Mouse (Mus musculus): ENCODE data around the gene Topaz1.

Topaz1 gene

DNA sequence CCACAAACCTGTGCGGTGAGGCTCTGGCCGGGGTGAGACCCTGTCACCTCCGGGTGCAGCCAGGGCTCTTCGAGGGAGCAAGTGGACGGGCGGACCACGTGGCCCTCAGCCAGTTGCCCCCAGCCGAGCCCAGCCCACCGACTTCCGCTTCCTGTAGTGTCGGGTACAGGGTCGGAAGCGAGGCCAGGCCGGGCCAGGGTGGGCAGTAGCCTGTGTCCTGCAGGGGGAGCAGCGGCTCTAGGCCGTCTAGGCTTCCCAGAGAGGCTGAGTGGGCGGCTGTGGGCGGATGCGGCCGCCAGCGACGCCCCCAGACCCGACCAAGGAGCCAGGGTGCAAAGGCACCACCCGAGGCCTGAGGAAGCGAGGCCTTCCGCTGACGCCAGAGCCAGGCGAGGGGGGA is at the start of gene Topaz1:
Gene Topaz1, plus strand, starts transcription at position 287 of the 400 bp plus-strand sequence.
- no peak for DNase-seq (ENCODE audit: low read depth)

DNA sequence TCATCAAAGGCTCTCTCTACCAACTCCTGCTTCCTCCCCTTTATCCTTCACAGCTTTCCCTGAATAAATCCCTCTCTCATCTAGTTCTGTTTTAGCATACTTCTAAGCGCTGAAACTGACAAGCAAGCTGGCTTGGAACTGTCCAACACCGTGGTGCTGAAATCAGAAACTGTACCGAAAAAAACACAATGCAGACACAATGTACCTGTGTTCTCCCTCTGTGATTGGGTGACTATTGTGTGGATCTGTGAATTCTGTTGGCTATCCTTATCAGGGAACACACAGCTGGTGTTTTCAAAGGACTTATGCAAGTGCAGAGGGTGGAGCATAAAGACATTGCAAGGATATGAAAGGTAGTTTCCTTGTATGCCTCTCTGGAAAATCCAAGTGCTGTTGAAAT is 45.3 kb upstream of the Topaz1 start:
- peak; percentile 26 for DNase-seq (ENCODE audit: low read depth)

DNA sequence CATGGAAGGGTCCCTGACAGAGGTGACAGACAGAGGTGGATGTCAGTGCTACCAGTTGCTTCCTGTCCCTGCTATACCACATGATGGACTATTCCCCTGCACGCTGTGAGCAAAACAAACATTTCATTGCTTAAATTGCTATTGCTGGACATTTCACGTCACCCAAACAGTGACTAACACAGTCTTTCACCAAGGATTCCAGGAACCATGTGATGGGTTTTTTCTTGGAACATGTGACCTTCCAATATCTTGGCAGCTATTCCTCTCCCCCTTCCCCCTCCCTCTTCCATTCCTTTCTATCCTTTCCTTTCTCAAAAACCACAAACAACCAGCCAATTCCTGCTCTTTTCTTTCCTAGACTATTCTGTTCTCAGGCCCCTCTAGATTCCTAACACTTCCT is 33.3 kb upstream of the Topaz1 start:
- DNase-seq (ENCODE audit: low read depth) = no peak

DNA sequence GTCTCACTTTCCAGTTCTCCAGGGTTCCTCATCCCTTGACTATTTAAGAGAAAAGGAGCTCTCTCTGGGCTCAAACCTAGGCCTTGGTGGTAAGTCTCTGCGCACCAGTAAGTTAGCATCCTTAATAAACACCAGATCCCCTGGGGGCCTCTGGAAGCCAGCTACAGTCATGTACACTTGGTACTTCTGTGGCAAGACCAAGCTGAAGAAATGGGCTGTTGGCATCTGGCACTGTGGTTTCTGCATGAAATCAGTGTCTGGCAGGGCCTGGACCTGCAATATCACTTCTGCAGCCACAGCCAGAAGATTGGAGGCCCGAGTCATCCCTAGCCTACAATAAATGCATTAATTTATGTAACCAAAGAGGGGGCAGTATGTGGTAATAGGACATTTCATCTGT is 32.1 kb upstream of the Topaz1 start:
- no peak for DNase-seq (ENCODE audit: low read depth)

DNA sequence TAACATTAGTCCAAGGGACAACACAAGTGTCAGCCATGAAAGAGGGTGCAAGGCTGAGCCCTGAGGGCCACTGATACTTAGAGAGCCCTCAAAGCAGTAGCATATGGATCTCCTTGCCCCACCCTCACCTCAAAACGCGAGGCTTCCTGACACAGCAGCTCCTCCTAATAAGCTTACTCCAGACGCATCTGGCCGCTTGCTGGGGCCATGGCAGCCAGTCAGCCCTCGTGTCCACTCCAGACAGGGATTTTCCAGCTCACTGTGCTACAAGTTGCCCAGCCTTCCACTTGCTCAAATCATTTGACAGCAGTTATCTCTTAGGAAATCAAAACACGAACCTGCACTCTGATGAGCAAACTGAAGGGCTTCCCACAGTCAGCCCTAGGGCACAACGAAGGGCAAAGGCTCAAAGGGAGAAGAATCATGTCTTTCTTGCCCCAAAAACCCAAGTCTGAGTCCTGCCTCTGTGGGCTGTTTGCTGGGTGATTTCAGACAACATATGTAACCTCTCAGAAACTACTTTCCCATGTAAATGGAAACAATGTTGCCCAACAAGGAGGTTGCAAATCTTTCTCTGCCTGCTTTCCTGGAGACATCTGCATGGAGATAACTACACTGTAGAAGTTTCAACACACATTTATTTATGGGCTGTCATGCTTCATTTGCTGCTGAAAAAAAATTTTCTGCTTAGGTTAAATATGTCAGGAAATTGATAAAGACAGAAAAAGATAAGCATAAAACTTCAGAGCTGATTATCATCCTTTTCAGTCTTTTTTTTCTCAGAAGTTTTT is 30.8 kb upstream of the Topaz1 start:
- DNase-seq (ENCODE audit: low read depth) = no peak

DNA sequence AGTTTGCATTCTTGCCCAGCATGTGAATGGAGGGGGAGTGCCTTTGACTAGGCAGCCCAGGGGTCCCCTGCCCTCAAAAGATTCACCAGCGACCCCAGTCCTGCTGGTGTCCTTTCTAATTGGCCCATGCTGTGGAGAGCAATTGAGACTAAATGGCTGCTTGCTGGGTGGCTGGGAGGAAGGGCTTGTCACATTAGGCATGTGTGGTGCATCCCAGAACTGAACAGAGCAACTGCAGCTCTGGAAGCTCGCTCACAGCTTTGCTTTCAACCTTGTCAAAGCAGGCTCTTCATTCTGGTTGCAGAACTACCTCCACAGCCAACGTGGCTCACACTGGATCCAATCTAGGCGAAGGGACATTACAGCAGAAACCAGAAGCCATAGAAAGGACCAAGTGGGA is 24.9 kb upstream of the Topaz1 start:
- DNase-seq (ENCODE audit: low read depth) = no peak

DNA sequence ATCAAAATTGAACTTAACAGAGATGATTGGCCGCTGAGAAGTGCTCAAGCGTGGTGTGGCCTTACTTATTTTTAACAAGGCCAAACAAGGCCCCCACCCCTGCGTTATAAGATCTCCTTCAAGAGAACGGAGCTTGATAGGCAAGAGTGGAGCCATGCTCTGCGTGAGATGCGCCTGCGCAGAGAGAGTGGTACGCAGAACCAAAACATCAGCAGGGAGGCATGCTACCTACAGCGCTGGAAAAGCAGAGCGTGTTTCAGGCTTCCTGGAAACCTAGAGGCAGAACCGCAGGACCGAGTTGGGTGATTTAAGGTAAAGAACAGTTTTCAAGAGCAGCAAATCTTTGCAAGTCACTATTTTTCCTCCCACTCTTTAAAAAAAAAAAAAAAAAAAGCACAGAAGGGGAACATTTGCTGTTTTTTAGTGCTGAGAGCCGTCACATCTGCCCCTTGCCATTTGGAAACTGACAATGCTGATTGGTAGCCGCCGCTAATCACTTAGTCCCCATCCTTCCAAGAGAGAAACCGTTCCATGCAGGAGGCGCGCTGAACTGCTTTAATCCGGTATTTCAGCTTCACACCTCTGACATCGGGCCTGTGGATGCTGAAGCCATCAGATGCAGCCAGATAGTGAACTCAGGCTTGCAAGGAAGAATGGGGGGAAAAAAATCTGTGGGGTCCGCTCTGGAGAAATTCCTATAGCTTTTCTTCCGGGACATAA is 21.9 kb upstream of the Topaz1 start:
- no peak for DNase-seq (ENCODE audit: low read depth)

DNA sequence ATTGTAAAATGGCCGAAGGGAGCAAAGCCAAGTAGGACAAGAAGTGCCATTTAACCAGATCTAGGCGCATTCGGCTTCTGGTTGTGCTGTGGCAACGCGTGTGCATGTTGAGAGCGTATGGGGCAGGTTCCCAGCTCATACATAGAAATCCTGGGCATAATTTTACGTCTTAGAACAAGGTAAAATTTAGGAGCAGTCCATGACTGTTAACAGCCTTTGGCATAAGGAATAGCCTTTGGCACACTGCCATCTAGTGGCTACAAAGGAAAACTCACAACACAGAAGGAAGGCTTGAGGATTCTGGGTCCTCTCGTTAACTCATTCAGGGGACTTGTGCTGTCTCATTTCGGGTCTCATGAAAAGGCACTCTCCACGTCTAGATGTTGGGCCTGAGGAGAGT is 17.6 kb upstream of the Topaz1 start:
- peak; percentile 61 for DNase-seq (ENCODE audit: low read depth)

DNA sequence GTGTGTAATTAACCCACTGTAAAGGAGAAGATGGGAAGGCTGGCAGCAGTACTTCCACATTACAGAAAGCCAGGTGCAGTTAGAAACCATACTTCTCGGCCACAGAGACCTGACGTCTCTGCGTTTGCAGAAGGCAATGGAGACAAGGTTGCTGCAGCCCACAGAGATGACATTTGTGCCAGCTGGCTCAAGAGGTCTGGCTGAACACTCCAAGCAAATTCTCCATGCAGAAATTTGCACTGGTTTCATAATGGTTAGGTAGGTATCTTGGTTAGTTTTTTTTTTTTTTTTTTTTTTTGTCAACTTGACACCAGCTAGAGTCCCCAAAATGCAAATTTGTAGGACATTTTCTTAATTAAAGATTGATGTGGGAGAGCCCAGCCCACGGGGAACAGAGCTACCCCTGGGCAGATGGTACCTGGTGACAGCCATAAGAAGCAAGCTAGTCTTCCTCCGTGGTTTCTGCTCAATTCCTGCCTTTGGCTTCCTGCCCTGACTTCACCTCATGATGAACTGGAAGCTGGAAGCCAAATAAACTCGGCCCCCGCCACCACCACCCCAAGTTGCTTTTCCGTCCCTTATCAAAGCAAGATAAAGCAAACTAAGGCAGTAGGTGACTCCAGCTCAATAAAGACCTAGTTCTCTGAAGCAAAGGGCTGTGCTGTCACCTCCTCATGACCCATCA is 14.9 kb upstream of the Topaz1 start:
- no peak for DNase-seq (ENCODE audit: low read depth)

DNA sequence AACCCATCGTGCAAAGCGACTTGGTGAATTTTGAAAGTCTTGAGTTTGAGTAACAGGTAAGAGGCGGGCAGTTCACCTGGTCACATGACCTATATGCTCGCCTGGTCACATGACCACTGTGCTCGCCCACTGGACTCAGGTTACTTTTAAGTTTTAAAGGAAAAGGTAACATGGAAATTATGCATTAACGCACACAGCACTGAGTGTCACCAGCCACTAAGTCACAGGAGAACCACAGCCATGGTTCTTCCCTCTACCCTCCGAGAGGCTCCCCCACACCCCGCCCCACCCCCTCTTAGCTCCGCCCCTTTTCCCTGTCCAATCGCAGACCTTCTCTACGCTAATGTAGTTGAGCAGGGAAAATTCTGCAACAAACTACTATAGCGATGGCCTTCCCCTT is 13.9 kb upstream of the Topaz1 start:
- DNase-seq (ENCODE audit: low read depth) = peak; percentile 7

DNA sequence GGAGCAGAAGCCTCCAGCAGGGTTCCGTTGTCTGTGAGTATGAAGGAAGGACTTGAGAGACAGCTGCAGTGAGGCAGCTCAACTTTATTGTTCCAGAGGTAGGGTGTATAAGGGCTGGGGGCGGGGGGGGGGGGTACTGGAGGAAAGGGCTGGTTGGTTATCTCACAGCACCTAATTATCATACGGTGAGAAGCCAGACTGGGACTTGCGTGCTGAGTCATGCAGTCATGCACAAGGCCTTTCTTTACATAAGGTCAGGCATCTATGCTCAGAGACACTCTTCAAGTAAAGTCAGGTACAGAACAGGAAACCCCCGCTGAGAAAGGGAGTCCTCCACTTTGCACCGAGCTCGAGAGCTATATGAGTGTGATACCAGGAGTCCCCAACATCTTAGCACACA is 12.2 kb upstream of the Topaz1 start:
- DNase-seq (ENCODE audit: low read depth) = no peak

DNA sequence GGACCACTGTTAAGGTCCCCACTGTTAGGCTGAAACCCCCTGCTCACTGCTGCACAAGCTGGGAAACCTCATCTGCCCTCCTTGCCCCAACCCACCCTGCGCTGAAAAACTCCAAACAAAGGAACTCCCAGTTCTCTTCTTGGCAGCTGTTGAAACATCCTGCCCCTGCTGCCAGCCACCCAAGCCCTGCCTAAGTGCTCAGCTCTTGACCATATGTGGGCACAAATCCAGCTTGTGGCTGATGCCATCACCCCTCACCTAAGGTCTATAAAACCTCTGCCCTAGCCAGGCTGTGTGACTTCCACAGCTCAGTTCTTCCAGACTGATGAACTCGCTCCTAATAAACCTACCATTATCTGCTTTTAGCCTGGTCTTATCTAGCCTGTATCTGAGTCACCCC is 11.1 kb upstream of the Topaz1 start:
- DNase-seq (ENCODE audit: low read depth) = no peak

DNA sequence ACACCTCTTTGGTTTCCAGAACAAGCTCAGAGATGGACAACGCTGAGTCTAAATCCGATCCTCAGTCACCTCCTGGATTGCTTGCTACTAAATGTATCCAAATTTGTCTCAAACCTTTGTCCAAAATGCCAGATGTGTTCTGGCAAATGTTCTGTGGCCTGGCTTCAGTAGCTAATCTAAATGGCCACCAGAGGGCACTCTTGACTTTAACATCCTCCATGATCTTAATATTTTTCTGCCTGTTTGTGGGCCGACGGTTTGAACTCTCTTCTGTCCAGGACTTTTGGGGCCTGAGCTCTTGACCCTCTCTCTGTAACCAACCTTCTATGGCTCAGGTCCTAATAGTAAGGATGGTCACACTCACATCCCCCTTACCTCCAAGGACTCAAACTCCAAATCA is 10.4 kb upstream of the Topaz1 start:
- peak; percentile 81 for DNase-seq (ENCODE audit: low read depth)

DNA sequence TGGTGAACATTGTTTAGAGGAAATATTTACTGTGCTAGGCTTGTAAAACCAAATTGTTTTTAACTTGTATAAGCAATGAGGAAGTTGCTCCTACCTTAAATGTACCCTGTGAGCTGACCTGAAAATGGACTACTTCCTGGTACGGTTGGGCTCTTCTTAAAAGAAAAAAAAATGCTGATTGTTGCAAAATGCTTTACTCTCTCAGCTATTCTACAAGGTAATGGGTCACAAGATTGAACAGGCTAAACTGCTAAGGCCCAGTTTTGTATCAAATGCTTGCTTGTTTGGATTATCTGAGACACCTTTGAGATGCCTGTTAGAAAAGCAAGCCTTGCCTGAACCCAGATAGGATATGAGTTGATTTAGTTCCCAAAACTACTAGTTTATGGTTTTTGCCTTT is 1.3 kb upstream of the Topaz1 start:
- no peak for DNase-seq (ENCODE audit: low read depth)

DNA sequence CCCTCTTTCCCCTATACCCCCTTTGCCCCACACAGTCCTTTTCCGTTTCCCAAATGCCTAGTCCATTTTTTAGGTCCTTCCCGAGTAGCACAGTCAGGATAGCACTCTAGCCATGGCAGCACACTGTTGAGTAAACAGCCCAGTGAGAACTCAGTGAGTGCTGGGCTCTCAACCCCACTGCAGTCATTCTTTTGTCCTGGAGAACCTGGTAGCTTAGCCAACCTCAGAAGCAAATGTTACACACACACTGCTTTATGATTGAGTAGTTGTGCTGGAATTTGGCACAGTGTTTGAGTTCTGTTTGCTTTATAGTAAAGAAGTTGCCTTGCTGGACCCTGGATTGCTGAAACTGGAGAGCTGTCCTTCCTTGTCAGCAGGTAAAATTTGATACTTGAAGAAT is 10.5 kb downstream of the Topaz1 start:
- no peak for DNase-seq (ENCODE audit: low read depth)

DNA sequence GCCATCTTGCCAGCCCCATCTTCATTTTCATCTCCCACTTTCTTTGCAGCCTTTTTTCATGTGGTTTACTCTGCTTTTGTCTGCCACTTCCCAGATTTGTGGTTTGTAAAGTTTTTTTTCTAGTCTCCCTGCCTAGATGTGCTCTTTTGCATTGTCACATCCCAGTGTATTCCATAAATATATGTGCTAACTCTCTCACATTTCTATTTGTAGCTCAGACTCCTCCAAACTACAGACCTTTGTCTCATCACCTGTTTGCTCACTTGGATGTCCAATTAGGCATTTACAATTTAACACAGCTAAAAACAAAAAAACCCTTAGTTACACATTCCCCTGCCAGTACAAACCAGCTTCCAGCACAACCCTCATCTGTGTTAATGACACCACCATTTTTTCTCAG is 13.0 kb downstream of the Topaz1 start:
- no peak for DNase-seq (ENCODE audit: low read depth)

DNA sequence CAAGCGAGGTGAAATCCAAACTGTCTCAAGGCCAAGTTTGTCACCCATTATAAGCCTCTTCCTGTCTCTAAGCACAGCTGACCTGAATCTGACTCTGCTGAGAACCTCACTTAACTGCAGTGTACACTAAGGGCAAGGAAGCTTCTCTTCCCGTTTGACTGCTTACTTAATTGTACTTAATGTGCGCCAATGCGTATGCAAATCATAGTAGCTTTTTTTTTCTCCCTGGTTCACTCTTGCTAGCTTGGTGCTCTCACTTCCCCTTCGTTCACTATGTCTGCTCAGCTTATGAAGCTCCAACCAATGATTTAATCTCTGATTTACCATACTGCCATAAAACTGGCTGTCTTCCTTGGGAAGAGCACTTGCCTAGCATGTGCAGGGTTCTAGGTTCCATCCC is 38.1 kb downstream of the Topaz1 start:
- DNase-seq (ENCODE audit: low read depth) = no peak

DNA sequence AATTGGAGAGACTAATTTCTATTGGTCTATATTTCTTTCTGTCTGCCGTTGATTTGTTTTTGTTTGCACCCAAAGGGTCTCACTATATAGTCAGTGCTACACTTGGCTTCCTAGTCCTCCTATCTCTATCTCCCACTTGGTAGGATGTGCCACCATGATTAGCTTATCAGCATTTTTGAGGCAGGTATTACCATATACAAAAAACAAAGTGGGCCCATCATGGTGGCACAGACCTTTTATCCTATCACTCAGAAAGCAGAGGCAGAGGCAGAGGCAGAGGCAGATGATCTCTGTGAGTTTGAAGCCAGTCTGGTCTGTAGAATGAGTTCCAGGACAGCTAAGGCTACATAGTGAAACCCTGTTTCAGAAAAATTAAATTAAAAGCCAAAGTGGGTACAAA is 39.4 kb downstream of the Topaz1 start:
- no peak for DNase-seq (ENCODE audit: low read depth)

DNA sequence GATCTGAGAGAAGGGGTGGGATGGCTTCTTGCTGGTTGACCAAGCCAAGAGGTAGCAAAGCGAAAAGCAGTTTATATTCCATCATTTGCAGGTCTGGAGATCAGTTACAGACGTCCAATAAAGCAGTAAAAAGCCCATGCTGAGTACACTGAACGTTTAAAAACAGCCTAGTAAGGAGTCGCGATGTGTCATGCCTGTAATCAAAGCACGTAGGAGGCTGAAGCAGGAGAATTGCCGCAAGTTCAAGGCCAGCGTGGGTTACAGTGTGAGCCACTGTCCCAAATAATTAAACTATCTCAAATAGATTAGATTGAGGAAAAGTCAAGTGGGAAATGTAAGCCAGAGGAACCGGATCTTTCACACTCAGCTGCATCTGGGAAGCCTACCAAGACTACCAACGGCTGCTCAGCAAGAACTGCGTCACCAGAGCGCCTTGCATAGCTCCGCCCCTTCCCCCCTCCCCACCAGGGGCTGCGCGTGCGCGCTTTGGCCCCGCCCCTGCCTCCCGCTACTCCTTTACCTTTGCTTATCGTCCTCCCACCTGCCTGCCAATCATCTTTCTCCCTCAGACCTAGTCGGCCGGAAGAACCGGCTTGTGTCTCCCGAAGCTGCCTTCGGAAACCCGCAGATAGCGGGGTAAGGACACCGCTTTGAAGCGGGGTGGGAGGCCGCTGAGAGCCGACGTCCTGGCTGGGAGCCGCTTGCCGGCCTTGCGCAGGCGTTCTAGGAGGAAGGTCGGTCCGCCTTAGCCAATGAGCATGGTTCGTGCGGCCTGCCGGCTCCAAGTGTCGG is 58.1 kb downstream of the Topaz1 start, which contains the start of gene Tcaim:
Gene Tcaim, plus strand, starts transcription at position 487 of the 792 bp plus-strand sequence.
- peak; percentile 97 for DNase-seq (ENCODE audit: low read depth)

DNA sequence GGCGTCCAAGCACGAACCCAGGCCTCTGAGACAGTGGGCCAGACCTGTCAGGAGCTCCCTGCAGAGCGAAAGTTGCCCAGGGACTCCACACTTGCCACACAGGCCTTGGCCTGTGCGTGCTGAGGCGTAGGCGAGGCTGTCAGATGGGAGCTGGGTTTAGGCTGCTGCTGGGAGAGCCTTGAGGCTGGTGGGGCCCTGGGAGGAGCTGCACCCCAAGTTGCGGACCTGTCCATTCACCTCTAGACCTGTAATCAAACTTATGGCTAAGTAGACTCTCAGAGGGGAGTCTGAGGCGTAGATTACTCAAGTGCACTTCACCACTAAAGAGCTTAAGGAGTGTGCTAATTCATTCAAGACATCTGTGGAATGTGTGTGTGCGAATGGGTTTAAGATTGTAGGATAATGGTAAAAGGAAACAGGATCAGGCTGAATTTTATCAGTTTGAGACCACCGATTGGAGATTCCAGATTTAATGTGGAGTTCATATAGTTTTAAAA is 58.7 kb downstream of the Topaz1 start:
- DNase-seq (ENCODE audit: low read depth) = no peak

DNA sequence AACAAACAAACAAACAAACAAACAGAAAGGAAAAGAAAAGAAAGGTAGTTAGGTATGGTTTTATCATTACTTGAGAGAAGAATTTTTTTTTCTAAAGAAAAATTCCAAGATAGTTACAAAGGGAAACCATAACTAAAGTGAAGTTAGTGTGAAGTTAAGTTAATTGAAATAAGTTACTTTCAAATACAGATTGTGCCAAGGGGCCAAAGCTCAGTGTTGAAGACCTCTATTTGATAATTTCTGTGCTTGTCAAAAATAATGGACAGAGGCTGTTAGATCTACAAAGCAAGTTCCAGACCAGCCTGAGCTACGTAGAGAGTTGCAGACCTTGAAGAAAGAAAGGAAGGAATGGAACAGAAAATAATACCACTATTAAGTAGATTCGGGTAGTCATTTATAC is 60.0 kb downstream of the Topaz1 start:
- DNase-seq (ENCODE audit: low read depth) = no peak

DNA sequence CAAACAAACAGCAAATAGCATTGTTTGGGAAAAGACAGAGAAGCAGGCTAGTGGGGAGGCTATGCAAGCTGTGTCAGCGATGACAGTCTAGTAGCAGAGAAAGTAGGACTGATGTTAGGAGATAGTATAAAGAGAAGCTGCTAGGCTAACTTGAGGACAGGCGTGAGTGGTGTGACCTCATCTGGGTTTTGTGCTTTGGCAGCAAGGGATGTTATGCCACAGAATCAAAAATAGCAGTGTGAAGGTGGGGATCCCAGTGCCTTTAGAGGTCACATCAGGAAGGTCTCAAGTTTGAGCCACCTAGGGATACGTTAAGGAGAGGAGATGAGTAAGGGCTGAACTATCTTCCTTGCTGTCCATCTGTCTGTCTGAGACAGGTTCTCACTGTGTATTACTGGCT is 63.1 kb downstream of the Topaz1 start:
- no peak for DNase-seq (ENCODE audit: low read depth)

All from induced T-regulatory cell, adult 2 months (primary cell).